Mouse (Mus musculus): Measurements from ENCODE around the gene Fam49a.
"Not testable (repeated sequence)": the region's sequence is repeated elsewhere in the genome, so short reads cannot be mapped to it uniquely, and the experiment has no call there.

The Fam49a gene

GRCm38 (mm10) chr12:12261987-12262971, at the start of gene Fam49a:
Fam49a (plus strand) TSS chr12:12262139.
- DNase-seq (ENCODE audit: low spot score) = peak; percentile 75

DNA sequence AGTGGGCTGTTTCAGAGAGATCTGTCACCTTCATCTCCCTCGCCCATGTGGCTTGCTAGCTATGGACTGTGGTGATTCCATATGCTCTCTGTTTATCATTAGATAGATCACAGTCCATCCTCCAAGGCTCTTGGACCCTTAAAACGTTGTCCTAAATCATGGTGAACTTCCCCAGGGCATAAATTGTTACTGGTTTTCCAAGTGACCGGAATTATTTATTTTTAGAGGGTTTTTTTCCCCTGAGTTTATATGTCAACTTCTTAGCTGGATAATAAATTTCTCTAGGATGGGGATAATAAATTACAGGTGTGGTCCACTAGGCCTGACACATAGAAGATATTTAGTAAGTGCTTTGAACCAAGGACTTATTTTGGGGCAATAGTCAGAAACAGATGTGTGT, 48.4 kb upstream of the Fam49a start:
- DNase-seq (ENCODE audit: low spot score) = no peak

DNA sequence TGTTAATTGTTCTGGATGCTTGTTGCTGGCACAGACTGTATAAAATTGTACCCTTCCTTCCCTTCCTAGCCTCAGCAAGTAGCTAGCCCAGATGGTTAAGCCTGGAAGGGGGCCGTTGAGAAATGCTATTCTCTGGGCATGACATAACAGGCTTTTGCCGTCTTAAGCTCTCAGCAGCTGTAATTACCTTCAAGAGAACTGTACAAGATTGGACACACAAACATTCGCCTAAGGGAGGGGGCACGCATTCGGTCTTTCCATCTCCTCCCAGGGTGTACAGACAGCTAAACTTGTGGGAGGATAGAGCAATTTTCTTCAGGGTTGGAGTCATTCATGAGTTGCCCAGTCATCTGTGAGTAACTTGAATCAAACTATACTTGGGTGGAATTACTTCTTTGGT, 43.0 kb upstream of the Fam49a start:
- DNase-seq (ENCODE audit: low spot score) = no peak

GRCm38 (mm10) chr12:12220755-12221496, 41.0 kb upstream of the Fam49a start:
- no peak for DNase-seq (ENCODE audit: low spot score)

DNA sequence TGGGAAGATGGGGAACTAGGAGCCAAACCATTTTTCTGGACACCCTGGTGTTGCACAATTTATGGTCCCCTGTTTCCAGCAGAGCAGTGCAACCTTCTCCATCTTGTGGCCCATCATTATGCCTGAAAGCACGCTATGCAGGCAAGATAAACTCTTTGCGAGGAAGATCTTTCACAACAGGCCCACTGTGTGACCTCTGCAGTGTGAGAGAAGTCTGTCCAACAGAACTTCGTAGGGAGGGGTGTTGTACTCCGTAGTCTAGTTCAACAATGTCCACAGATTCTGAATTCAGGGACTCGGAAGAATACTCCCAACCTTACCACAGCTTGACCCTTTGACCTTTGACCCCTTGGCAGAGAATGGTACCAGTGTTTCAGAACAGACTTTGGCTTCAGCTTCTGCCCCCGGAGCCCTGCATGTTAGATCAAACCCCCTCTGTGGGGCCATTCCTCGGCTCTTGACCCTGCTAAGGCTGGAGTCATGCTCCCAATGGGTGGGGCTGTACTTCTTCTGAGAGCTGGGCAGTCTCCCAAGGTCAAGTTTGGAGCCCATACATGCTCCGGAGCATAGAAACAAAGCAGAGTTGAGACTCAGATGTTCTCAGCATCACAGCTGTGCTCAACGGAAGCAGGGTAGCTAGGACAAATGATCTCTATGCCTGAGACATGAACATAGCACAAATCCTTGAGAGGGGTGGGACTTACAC, 39.2 kb upstream of the Fam49a start:
- DNase-seq (ENCODE audit: low spot score) = peak; percentile 44

GRCm38 (mm10) chr12:12223336-12223735, 38.6 kb upstream of the Fam49a start:
- DNase-seq (ENCODE audit: low spot score) = peak; percentile 48

DNA sequence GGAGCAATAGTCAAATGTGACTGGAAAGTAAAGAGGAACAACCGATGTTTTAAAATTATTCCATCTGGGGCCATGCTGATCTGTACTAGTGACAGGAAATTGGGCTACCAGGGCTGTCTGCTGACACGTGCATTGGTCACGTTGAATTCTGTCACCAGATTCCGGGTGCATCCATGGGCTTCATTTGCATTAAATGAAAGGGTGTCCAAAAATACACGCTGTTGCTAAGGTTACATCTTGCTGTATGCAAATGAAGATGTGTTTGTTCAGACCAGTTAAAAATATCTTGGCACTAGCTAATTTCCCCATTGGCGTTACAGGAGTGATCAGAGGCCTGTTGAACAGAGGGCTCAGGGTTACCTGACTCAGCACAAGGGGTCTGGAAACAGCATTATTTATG, 36.2 kb upstream of the Fam49a start:
- DNase-seq (ENCODE audit: low spot score) = no peak

DNA sequence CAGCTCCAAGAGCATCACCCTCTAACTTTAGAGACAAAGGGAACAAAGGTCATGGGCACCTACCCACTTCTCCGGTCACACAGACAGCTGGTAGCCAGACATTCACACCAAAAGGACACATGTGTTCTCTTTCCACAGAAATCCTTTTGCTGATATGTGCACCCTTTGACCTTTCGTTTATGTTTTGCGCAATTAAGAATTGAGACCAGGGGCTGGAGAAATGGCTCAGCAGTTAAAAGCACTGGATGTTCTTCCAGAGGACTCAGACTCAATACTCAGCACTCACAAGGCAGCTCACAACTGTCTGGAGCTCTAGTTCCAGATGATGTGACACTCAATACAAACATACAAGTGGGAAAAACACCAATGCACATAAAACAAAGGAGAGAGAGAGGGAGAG, 34.3 kb upstream of the Fam49a start:
- peak; percentile 56 for DNase-seq (ENCODE audit: low spot score)

GRCm38 (mm10) chr12:12230031-12230557, 31.8 kb upstream of the Fam49a start:
- DNase-seq (ENCODE audit: low spot score) = no peak

DNA sequence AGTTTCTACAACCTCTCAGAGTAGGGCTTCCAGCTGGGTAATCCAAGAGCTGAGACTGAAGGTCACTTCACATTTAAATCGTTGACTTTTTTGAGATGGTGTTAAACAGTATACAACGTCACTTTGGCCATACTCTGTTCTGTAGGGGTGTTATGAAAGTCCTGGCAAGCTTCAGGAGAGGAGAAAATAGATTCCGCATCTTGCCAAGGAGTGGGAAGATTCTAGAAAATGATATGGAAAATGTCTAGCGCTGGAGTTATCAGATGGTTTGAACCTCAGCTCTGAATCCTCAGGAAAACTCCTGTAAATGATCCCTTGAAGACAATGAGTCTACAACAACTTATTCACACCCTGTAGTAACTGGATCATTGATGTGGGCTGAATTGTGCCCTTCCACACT, 29.8 kb upstream of the Fam49a start:
- no peak for DNase-seq (ENCODE audit: low spot score)

GRCm38 (mm10) chr12:12236978-12237377, 25.0 kb upstream of the Fam49a start:
- DNase-seq (ENCODE audit: low spot score) = no peak

GRCm38 (mm10) chr12:12239502-12239901, 22.4 kb upstream of the Fam49a start:
- DNase-seq (ENCODE audit: low spot score) = no peak

GRCm38 (mm10) chr12:12243148-12243547, 18.8 kb upstream of the Fam49a start:
- no peak for DNase-seq (ENCODE audit: low spot score)

DNA sequence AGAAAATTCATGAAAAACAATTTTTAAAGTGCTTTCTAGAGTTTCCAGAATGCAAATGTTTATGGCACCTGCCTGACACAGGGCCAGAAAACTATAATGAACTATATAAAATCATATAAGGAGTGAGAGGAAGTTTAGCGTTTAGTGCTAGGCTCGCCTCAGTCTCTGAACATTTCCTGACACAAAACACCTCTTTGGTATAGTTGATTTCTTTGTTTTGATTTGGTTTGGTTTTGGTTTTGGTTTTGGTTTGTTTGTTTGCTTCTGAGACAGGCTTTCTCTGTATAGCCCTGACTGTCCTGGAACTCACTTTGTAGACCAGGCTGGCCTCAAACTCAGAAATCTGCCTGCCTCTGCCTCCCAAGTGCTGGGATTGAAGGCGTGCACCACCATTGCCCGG, 14.9 kb upstream of the Fam49a start:
- DNase-seq (ENCODE audit: low spot score) = not testable (repeated sequence)

- DNase-seq (ENCODE audit: low spot score) = no peak
Measured at GRCm38 (mm10) chr12:12249521-12249920, 12.4 kb upstream of the Fam49a start.

DNA sequence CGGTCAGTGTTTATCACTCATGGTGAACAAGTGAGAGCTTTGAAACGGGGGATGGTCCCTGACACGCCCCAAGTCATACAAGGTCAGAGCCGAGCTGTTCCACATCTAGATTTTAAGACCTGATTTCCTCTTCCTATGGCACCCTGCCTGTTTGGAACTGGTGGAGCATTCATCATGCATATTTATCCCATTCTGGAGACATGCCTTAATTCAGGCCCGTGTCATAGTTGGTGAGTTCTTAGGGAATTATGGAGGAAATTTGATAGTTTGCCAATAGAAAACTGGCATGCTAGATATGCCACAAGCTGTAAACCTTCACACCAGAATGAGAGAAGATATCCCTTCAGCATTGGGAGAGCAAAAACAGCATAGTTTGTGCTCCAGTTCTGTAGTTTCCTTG, 8.4 kb upstream of the Fam49a start:
- DNase-seq (ENCODE audit: low spot score) = no peak

- DNase-seq (ENCODE audit: low spot score) = no peak
Measured at GRCm38 (mm10) chr12:12254139-12254538, 7.8 kb upstream of the Fam49a start.

DNA sequence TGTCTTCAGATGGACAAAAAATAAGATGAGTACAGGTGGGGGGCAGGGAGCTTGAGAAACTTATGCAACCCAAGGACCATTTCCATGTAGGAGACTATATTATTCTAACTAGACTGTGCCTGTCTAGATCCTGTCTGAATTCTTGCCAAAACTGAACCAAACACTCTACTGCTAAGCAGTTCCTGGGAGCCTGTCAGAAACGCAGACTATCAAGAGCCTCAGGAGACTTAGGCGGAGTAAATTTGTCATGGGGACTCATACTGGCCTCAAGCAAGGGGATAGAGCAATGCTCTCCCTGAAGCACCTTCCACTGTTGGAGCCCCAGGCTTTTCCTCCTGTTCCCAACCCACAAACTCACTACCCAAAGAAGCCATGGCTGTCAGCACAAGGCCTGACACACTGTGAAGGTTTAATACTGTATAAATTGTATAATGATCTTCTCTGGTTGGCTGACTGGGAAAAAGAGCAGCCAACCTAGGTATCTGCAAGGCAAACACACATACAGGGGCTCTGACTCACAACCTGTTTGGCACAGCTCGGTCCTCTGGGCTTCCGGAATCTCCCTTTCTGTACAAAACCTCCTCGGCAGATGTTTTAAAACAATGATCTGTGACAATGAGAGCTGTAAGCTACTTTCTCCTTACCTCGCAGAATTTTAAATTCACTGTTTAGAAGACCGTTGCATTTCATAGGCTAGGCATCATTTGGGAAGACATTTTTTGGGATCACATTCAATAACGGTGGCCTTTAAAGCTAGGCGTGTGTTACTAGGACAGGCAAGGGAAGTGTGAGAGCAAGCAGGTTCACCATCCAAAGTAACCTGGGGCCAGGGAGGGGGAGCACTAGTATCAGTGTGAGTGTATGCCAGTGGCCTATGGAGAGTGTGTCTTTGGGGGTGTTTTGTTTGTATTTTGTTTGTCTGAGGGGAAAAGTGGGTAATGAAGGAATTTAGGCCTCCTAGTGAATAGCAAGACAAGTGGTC, 669 bp upstream of the Fam49a start:
- no peak for DNase-seq (ENCODE audit: low spot score)

DNA sequence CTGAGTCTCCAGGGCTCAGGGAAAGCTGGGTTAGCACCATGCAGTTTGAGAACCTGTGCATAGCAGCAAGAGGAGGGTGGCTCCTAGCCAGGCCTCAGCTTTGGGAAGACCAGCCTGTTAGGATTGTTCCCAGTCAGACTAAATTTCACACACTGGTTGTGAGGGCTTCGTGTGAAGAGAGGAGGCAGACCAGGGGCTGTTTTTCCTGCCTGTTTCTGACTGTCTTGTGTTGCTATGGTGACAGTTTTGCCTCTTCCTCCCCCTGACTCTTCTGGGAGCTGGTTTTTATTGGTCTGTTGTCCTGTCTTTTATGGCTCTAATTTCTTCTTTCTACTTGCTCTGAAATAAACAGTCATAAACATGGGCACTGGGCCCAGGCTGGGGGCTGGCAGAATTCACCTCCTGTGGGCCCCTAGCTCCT, 1.4 kb downstream of the Fam49a start:
- DNase-seq (ENCODE audit: low spot score) = no peak

GRCm38 (mm10) chr12:12264151-12264550, 2.2 kb downstream of the Fam49a start:
- DNase-seq (ENCODE audit: low spot score) = peak; percentile 64

DNA sequence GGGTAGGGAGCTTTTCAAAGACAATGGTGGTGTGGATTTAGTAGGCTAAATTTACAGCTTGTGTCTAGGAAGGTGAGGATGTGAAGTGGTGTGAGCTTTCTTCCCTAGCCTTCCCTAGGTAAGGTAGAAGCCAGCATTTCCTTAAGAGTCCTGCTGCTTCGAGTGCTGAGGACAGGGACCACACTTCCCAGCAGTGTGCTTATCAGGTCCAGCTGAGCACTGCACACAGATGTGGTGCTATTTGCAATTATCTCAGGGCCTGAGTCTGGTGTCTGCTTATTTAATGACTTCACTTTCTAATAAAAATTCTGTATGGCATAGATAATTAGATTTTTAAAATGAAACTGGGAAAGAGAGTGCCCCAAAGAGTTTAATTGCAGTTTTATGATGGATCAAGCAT, 4.6 kb downstream of the Fam49a start:
- DNase-seq (ENCODE audit: low spot score) = no peak

Measured in lung, postnatal 25 days (tissue).